In genomic region chr9:66189026-66189425, GRCm38 (mm10) we compare ENCODE assay signal across 16 mouse cellular contexts.
"Had no signal": no experiment of that assay in that cellular context is flagged by ENCODE, and none has a peak within 500 bp of the region (broad histone marks: within the 10 kb centered on the region; RNA-seq: fewer than 3 reads in every experiment).

No protein-coding gene starts in this region.

- H3K4me1 ChIP-seq: limb, embryonic 12.5 days had no signal

- H3K4me2 ChIP-seq: kidney, embryonic 15.5 days; limb, embryonic 12.5 days; liver, embryonic 15.5 days; lung, embryonic 14.5 days; midbrain, embryonic 13.5 days; neural tube, embryonic 12.5 days had no signal

- H3K9ac ChIP-seq: kidney, embryonic 15.5 days; limb, embryonic 12.5 days; liver, embryonic 15.5 days; lung, embryonic 14.5 days; midbrain, embryonic 13.5 days; neural tube, embryonic 12.5 days had no signal

- H3K4me3 ChIP-seq: kidney, embryonic 15.5 days; left cerebral cortex, adult 2 months; limb, embryonic 12.5 days; liver, embryonic 15.5 days; midbrain, embryonic 13.5 days; myocyte; neural tube, embryonic 12.5 days had no signal

- H3K27ac ChIP-seq: hindbrain, postnatal 0 days; kidney, embryonic 15.5 days; left cerebral cortex, adult 2 months; limb, embryonic 12.5 days; liver, embryonic 15.5 days; midbrain, embryonic 13.5 days; neural tube, embryonic 12.5 days had no signal

- H3K36me3 ChIP-seq: kidney, embryonic 15.5 days; limb, embryonic 12.5 days; liver, embryonic 15.5 days; midbrain, embryonic 13.5 days; neural tube, embryonic 12.5 days had no signal

- DNase-seq: kidney, adult 2 months; kidney, postnatal 4 days; lung, embryonic 14.5 days; retina, postnatal 1 day; right cerebral cortex, postnatal 4 days; spleen, adult 18-20 months; thymus, adult 2 months; thymus, postnatal 25 days had no signal

- ATAC-seq: hindbrain, postnatal 0 days; midbrain, embryonic 13.5 days had no signal

- H3K9me3 ChIP-seq: kidney, embryonic 15.5 days; limb, embryonic 12.5 days; liver, embryonic 15.5 days; midbrain, embryonic 13.5 days; neural tube, embryonic 12.5 days had no signal

- H3K27me3 ChIP-seq: kidney, embryonic 15.5 days; limb, embryonic 12.5 days; liver, embryonic 15.5 days; midbrain, embryonic 13.5 days; neural tube, embryonic 12.5 days had no signal
